Mouse (Mus musculus) erythroblast, embryonic 14.5 days (primary cell): ENCODE results near the gene Epha8.

Experiments used
- GATA1 ChIP-seq: IDR thresholded peaks from 2 replicates; pipeline ENCODE4 v1.6.1; 2012; ENCODE audit warnings: low read length, inconsistent platforms, mixed read lengths
- TAL1 ChIP-seq: IDR thresholded peaks from 3 replicates; pipeline ENCODE4 v1.6.1; 2012; ENCODE audit warnings: low read length, inconsistent platforms, mixed read lengths

- no peak for TF ChIP-seq GATA1
- no peak for TF ChIP-seq TAL1
Measured at GRCm38 (mm10) chr4:136893691-136894543, 62.7 kb downstream of the Epha8 start.
